Mouse (Mus musculus): ENCODE results near the gene Tigd2.

Tigd2 gene

GRCm38 (mm10) chr6:59207561-59207960 is 1.1 kb upstream of the Tigd2 start:
- Histone ChIP-seq H3K4me1 (replicated peaks; ENCODE audit: low read depth, low read length) (peaks cover 21% of the 10 kb centered on the region), H3K9me3 (ENCODE audit: low read length) (no peaks in the 10 kb centered on the region), H3K4me3 (replicated peaks; ENCODE audit: low read length) (no peak overlapping the region), H3K36me3 (ENCODE audit: insufficient read depth, low read length) (peaks cover 6% of the 10 kb centered on the region; the same call in 1 of the 2 replicates), H3K27me3 (ENCODE audit: insufficient read depth, low read length) (no peaks in the 10 kb centered on the region)
- TF ChIP-seq CTCF (conservative IDR thresholded peaks at IDR 0.05; ENCODE audit: low read length): no peak
- no peak for TF ChIP-seq POU5F1 (IDR thresholded peaks at IDR 0.05; ENCODE audit: borderline replicate concordance, low read length)

- H3K9me3 ChIP-seq (ENCODE audit: low read length): no peaks in the 10 kb centered on the region
- no peak for TF ChIP-seq CTCF (conservative IDR thresholded peaks at IDR 0.05; ENCODE audit: low read length)
- TF ChIP-seq POU5F1 (IDR thresholded peaks at IDR 0.05; ENCODE audit: borderline replicate concordance, low read length): no peak
- TF ChIP-seq NANOG (IDR thresholded peaks at IDR 0.05; ENCODE audit: borderline replicate concordance, low read length): no peak
- H3K4me1 ChIP-seq (replicated peaks; ENCODE audit: low read depth, low read length): peaks cover 21% of the 10 kb centered on the region
- peak overlapping the region; percentile 93 for H3K4me3 ChIP-seq (replicated peaks; ENCODE audit: low read length)
- H3K27me3 ChIP-seq (ENCODE audit: insufficient read depth, low read length): no peaks in the 10 kb centered on the region
- H3K36me3 ChIP-seq (ENCODE audit: insufficient read depth, low read length): peaks cover 6% of the 10 kb centered on the region; the same call in 1 of the 2 replicates
Observed at GRCm38 (mm10) chr6:59209299-59209707, 633 bp downstream of the Tigd2 start.

- TF ChIP-seq NANOG (IDR thresholded peaks at IDR 0.05; ENCODE audit: borderline replicate concordance, low read length): no peak
- no peak for TF ChIP-seq POU5F1 (IDR thresholded peaks at IDR 0.05; ENCODE audit: borderline replicate concordance, low read length)
- TF ChIP-seq CTCF (conservative IDR thresholded peaks at IDR 0.05; ENCODE audit: low read length): no peak
- no peaks in the 10 kb centered on the region for H3K4me1 ChIP-seq (replicated peaks; ENCODE audit: low read depth, low read length)
- H3K36me3 ChIP-seq (ENCODE audit: insufficient read depth, low read length): no peaks in the 10 kb centered on the region
- H3K9me3 ChIP-seq (ENCODE audit: low read length): no peaks in the 10 kb centered on the region
- no peaks in the 10 kb centered on the region for H3K27me3 ChIP-seq (ENCODE audit: insufficient read depth, low read length)
- H3K4me3 ChIP-seq (replicated peaks; ENCODE audit: low read length): no peak overlapping the region
Observed at GRCm38 (mm10) chr6:59233191-59233590, 24.5 kb downstream of the Tigd2 start.

- no peak overlapping the region for H3K4me3 ChIP-seq (replicated peaks; ENCODE audit: low read length)
- H3K9me3 ChIP-seq (ENCODE audit: low read length): no peaks in the 10 kb centered on the region
- H3K4me1 ChIP-seq (replicated peaks; ENCODE audit: low read depth, low read length): no peaks in the 10 kb centered on the region
- no peaks in the 10 kb centered on the region for H3K27me3 ChIP-seq (ENCODE audit: insufficient read depth, low read length)
- no peaks in the 10 kb centered on the region for H3K36me3 ChIP-seq (ENCODE audit: insufficient read depth, low read length)
- TF ChIP-seq NANOG (IDR thresholded peaks at IDR 0.05; ENCODE audit: borderline replicate concordance, low read length) (no peak), CTCF (conservative IDR thresholded peaks at IDR 0.05; ENCODE audit: low read length) (no peak), POU5F1 (IDR thresholded peaks at IDR 0.05; ENCODE audit: borderline replicate concordance, low read length) (no peak)
Observed at GRCm38 (mm10) chr6:59233651-59234050, 25.0 kb downstream of the Tigd2 start.

GRCm38 (mm10) chr6:59249675-59250074 is 41.0 kb downstream of the Tigd2 start:
- H3K4me1 ChIP-seq (replicated peaks; ENCODE audit: low read depth, low read length): peaks cover 10% of the 10 kb centered on the region
- no peaks in the 10 kb centered on the region for H3K9me3 ChIP-seq (ENCODE audit: low read length)
- TF ChIP-seq NANOG (IDR thresholded peaks at IDR 0.05; ENCODE audit: borderline replicate concordance, low read length) (no peak), CTCF (conservative IDR thresholded peaks at IDR 0.05; ENCODE audit: low read length) (peak; percentile 31; the same call in 1 of the 2 replicates), POU5F1 (IDR thresholded peaks at IDR 0.05; ENCODE audit: borderline replicate concordance, low read length) (no peak)
- no peak overlapping the region for H3K4me3 ChIP-seq (replicated peaks; ENCODE audit: low read length)
- no peaks in the 10 kb centered on the region for H3K36me3 ChIP-seq (ENCODE audit: insufficient read depth, low read length)
- no peaks in the 10 kb centered on the region for H3K27me3 ChIP-seq (ENCODE audit: insufficient read depth, low read length)

- peaks cover 10% of the 10 kb centered on the region for H3K4me1 ChIP-seq (replicated peaks; ENCODE audit: low read depth, low read length)
- no peaks in the 10 kb centered on the region for H3K27me3 ChIP-seq (ENCODE audit: insufficient read depth, low read length)
- no peak overlapping the region for H3K4me3 ChIP-seq (replicated peaks; ENCODE audit: low read length)
- H3K36me3 ChIP-seq (ENCODE audit: insufficient read depth, low read length): no peaks in the 10 kb centered on the region
- H3K9me3 ChIP-seq (ENCODE audit: low read length): no peaks in the 10 kb centered on the region
- TF ChIP-seq POU5F1 (IDR thresholded peaks at IDR 0.05; ENCODE audit: borderline replicate concordance, low read length): no peak
- TF ChIP-seq NANOG (IDR thresholded peaks at IDR 0.05; ENCODE audit: borderline replicate concordance, low read length): no peak
- TF ChIP-seq CTCF (conservative IDR thresholded peaks at IDR 0.05; ENCODE audit: low read length): no peak
Observed at GRCm38 (mm10) chr6:59250536-59250935, 41.9 kb downstream of the Tigd2 start.

- Histone ChIP-seq H3K4me3 (replicated peaks; ENCODE audit: low read length) (no peak overlapping the region), H3K36me3 (ENCODE audit: insufficient read depth, low read length) (no peaks in the 10 kb centered on the region), H3K4me1 (replicated peaks; ENCODE audit: low read depth, low read length) (peaks cover 4% of the 10 kb centered on the region), H3K27me3 (ENCODE audit: insufficient read depth, low read length) (no peaks in the 10 kb centered on the region), H3K9me3 (ENCODE audit: low read length) (no peaks in the 10 kb centered on the region)
- TF ChIP-seq CTCF (conservative IDR thresholded peaks at IDR 0.05; ENCODE audit: low read length): no peak
- TF ChIP-seq NANOG (IDR thresholded peaks at IDR 0.05; ENCODE audit: borderline replicate concordance, low read length): no peak
Observed at GRCm38 (mm10) chr6:59255909-59256308, 47.2 kb downstream of the Tigd2 start.

All from E14TG2a.4 (cell line).